Mouse (Mus musculus) bone marrow, adult 2 months (tissue): ENCODE measurements around the gene Gga3. TPM values are rescaled to one million over a fixed set of nuclear protein-coding genes. Genes with fewer than 3 reads are reported as not detected.
A peak's percentile ranks its signal among the peaks of the same experiment; 100 is the strongest.

ENCODE experiments used
- H3K27ac ChIP-seq: fragments of 200-500 bp; 2 replicates; pipeline ENCODE4 v1.5.1; 2012; ENCODE audit warnings: low read depth, mild to moderate bottlenecking, control low read depth, inconsistent platforms, low read length; ENCODE audit not compliant: control insufficient read depth, poor library complexity, insufficient read depth
- H3K4me1 ChIP-seq: fragments of 200-500 bp; 2 replicates; pipeline ENCODE4 v1.6.1; 2011; ENCODE audit warnings: low read length; ENCODE audit not compliant: control insufficient read depth, insufficient read depth
- H3K4me3 ChIP-seq: fragments of 200-500 bp; replicated peaks from 2 replicates; pipeline ENCODE3; 2011; ENCODE audit warnings: mild to moderate bottlenecking, low read depth, low read length, control low read depth; ENCODE audit not compliant: control insufficient read depth
- CTCF ChIP-seq: fragments of 200-500 bp; IDR thresholded peaks from 2 replicates; pipeline ENCODE4 v1.5.1; 2011; ENCODE audit warnings: low read length, control low read depth; ENCODE audit not compliant: control insufficient read depth, insufficient read depth
- POLR2A ChIP-seq: fragments of 200-500 bp; IDR thresholded peaks from 2 replicates; pipeline ENCODE4 v1.6.1; 2011; ENCODE audit warnings: low read depth, mild to moderate bottlenecking, control low read depth, low read length, borderline replicate concordance; ENCODE audit not compliant: control insufficient read depth
- WGBS: fragments of 180-500 bp; shearing (Covaris S2); methylation state at CpG from one replicate; pipeline ENCODE4 v1.1.7; 2018; 5-methylcytosine and 5-hydroxymethylcytosine counted together
- polyA plus RNA-seq: library from polyadenylated mRNA; stranded (reverse); fragments of >200 nt; gene quantifications from 2 replicates; pipeline ENCODE4 v1.2.4, GENCODE M21; 2011; ENCODE audit warnings: low replicate concordance; ENCODE audit not compliant: missing spikeins, insufficient read depth, insufficient read length

Gene Gga3
- polyA plus RNA-seq, 1 experiment, result 69.6 TPM

GRCm38 (mm10) chr11:115616893-115617292, 13.0 kb upstream of the Gga3 start:
- no peak for TF ChIP-seq POLR2A
- TF ChIP-seq CTCF, result no peak
- Histone ChIP-seq H3K4me1 (peaks cover 1% of the 10 kb centered on the region; the same call in 1 of the 2 replicates), H3K27ac (no peak overlapping the region), H3K4me3 (no peak overlapping the region)
- 85% methylated on average over 6 of the region's 6 CpGs for WGBS

- no peak overlapping the region for H3K4me3 ChIP-seq
- WGBS, result 90% methylated on average over 7 of the region's 7 CpGs
- TF ChIP-seq CTCF (no peak), POLR2A (no peak)
Measured at GRCm38 (mm10) chr11:115616371-115616770, 12.5 kb upstream of the Gga3 start.

GRCm38 (mm10) chr11:115615875-115616274, 12.0 kb upstream of the Gga3 start:
- H3K4me1 ChIP-seq, result peaks cover 1% of the 10 kb centered on the region; the same call in 1 of the 2 replicates
- no peak overlapping the region for H3K4me3 ChIP-seq
- TF ChIP-seq POLR2A (no peak), CTCF (no peak)
- no peak overlapping the region for H3K27ac ChIP-seq
- WGBS, result 89% methylated on average over 6 of the region's 6 CpGs

More at GRCm38 (mm10) chr11:115616371-115616770, 12.5 kb upstream of the Gga3 start:
- Histone ChIP-seq H3K27ac (no peak overlapping the region), H3K4me1 (peaks cover 1% of the 10 kb centered on the region; the same call in 1 of the 2 replicates)

- Histone ChIP-seq H3K27ac (no peak overlapping the region; the same call in 1 of the 2 replicates), H3K4me1 (peaks cover 1% of the 10 kb centered on the region; the same call in 1 of the 2 replicates), H3K4me3 (no peak overlapping the region)
- TF ChIP-seq CTCF (no peak), POLR2A (no peak)
- WGBS, result 82% methylated on average over 15 of the region's 15 CpGs
Measured at GRCm38 (mm10) chr11:115615108-115615825, 11.4 kb upstream of the Gga3 start.

GRCm38 (mm10) chr11:115614346-115615107, 10.7 kb upstream of the Gga3 start:
- WGBS, result 78% methylated on average over 10 of the region's 10 CpGs
- Histone ChIP-seq H3K4me1 (peaks cover 1% of the 10 kb centered on the region; the same call in 1 of the 2 replicates), H3K4me3 (no peak overlapping the region), H3K27ac (no peak overlapping the region)
- no peak for TF ChIP-seq POLR2A
- TF ChIP-seq CTCF, result no peak

GRCm38 (mm10) chr11:115613138-115613945, 9.5 kb upstream of the Gga3 start:
- no peak for TF ChIP-seq POLR2A
- no peak for TF ChIP-seq CTCF
- Histone ChIP-seq H3K4me3 (peak overlapping the region; percentile 69), H3K4me1 (peaks cover 1% of the 10 kb centered on the region; the same call in 1 of the 2 replicates), H3K27ac (peak overlapping the region; percentile 92)
- 0% methylated on average over 16 of the region's 16 CpGs for WGBS

- Histone ChIP-seq H3K27ac (peak within 1 kb of the TSS; percentile 92), H3K4me3 (peak within 1 kb of the TSS; percentile 81), H3K4me1 (peaks cover 1% of the 10 kb centered on the region; the same call in 1 of the 2 replicates)
- WGBS, result under 1% methylated on average over 75 of the region's 80 CpGs
- TF ChIP-seq POLR2A (peak; percentile 69; the same call in 1 of the 2 replicates), CTCF (peak; percentile 37; the same call in 1 of the 2 replicates)
Measured at GRCm38 (mm10) chr11:115612410-115613137, 8.7 kb upstream of the Gga3 start, which contains the start of gene Mif4gd. Mif4gd (minus strand) TSS chr11:115612969.
